Mouse (Mus musculus): ENCODE measurements around the gene H2al2a. TPM values are rescaled to one million over a fixed set of nuclear protein-coding genes. Genes with fewer than 3 reads are reported as not detected.

The H2al2a gene
- polyA plus RNA-seq, 1 experiment: not detected

GRCm38 (mm10) chr2:18025116-18025515 lies 28.4 kb upstream of the H2al2a start:
- Histone ChIP-seq H3K4me3 (replicated peaks; ENCODE audit: control insufficient read depth, low read depth, low read length) (no peak overlapping the region), H3K27ac (ENCODE audit: control insufficient read depth, insufficient read depth, low read depth, low read length, poor library complexity) (no peak overlapping the region), H3K4me1 (ENCODE audit: control insufficient read depth, insufficient read depth, low read length) (peaks cover 2% of the 10 kb centered on the region; the same call in 1 of the 2 replicates)
- WGBS: 60% methylated on average over 5 of the region's 5 CpGs
- TF ChIP-seq POLR2A (IDR thresholded peaks at IDR 0.05; ENCODE audit: borderline replicate concordance, control insufficient read depth, low read depth, low read length): no peak
- TF ChIP-seq CTCF (IDR thresholded peaks at IDR 0.05; ENCODE audit: control insufficient read depth, insufficient read depth, low read length): no peak

DNA sequence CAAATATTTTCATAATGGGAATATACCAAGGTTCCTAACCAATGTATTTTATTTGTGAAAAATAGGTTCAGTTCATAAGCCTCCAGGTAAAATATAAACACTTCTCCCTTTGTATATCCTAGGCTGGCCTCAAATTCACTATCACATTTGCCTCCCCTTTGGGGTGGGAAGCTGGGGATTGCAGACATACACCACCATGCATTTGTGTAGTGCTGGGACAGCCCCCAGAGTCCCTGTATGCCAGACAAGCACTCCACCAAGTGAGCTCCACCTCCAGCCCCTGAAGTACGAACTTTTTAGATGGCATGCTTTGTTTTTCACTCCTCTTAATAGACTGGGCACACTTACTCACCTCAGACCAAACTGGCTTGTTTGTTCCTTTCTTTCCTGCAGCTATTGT lies 26.1 kb upstream of the H2al2a start:
- Histone ChIP-seq H3K4me1 (ENCODE audit: control insufficient read depth, insufficient read depth, low read length) (peaks cover 2% of the 10 kb centered on the region; the same call in 1 of the 2 replicates), H3K4me3 (replicated peaks; ENCODE audit: control insufficient read depth, low read depth, low read length) (no peak overlapping the region), H3K27ac (ENCODE audit: control insufficient read depth, insufficient read depth, low read depth, low read length, poor library complexity) (no peak overlapping the region)
- no peak for TF ChIP-seq POLR2A (IDR thresholded peaks at IDR 0.05; ENCODE audit: borderline replicate concordance, control insufficient read depth, low read depth, low read length)
- TF ChIP-seq CTCF (IDR thresholded peaks at IDR 0.05; ENCODE audit: control insufficient read depth, insufficient read depth, low read length): no peak
- WGBS: 63% methylated on average over 1 of the region's 1 CpGs

- Histone ChIP-seq H3K27ac (ENCODE audit: control insufficient read depth, insufficient read depth, low read depth, low read length, poor library complexity) (no peak overlapping the region), H3K4me3 (replicated peaks; ENCODE audit: control insufficient read depth, low read depth, low read length) (no peak overlapping the region), H3K4me1 (ENCODE audit: control insufficient read depth, insufficient read depth, low read length) (no peaks in the 10 kb centered on the region)
- 60% methylated on average over 1 of the region's 1 CpGs for WGBS
- TF ChIP-seq CTCF (IDR thresholded peaks at IDR 0.05; ENCODE audit: control insufficient read depth, insufficient read depth, low read length) (no peak), POLR2A (IDR thresholded peaks at IDR 0.05; ENCODE audit: borderline replicate concordance, control insufficient read depth, low read depth, low read length) (no peak)
Measured at GRCm38 (mm10) chr2:18019122-18019521, 22.4 kb upstream of the H2al2a start.

- TF ChIP-seq CTCF (IDR thresholded peaks at IDR 0.05; ENCODE audit: control insufficient read depth, insufficient read depth, low read length): no peak
- TF ChIP-seq POLR2A (IDR thresholded peaks at IDR 0.05; ENCODE audit: borderline replicate concordance, control insufficient read depth, low read depth, low read length): no peak
- 82% methylated on average over 6 of the region's 6 CpGs for WGBS
Measured at GRCm38 (mm10) chr2:18017321-18017720, 20.6 kb upstream of the H2al2a start.

DNA sequence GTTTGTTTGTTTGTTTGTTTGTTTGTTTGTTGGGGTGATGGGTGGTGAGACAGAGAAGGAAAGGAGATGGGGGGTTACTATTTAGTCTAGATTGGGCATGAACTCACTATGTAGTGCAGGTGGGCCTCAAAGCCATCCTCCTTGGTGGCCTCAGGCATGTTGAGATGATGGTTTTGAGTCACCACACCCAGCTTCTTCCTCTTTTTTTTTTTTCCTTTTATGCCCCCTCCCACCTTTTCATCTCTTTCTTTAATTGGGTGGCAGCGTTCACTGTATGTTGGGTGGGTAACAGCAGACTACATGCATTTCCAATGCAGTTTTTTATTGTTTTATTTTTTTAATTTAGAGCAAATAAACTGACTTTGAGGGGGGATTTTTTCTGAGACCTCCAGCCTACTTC lies 19.9 kb upstream of the H2al2a start:
- TF ChIP-seq CTCF (IDR thresholded peaks at IDR 0.05; ENCODE audit: control insufficient read depth, insufficient read depth, low read length) (no peak), POLR2A (IDR thresholded peaks at IDR 0.05; ENCODE audit: borderline replicate concordance, control insufficient read depth, low read depth, low read length) (no peak)
- no peak overlapping the region for H3K27ac ChIP-seq (ENCODE audit: control insufficient read depth, insufficient read depth, low read depth, low read length, poor library complexity)
- no peak overlapping the region for H3K4me3 ChIP-seq (replicated peaks; ENCODE audit: control insufficient read depth, low read depth, low read length)
- 84% methylated on average over 1 of the region's 1 CpGs for WGBS
- no peaks in the 10 kb centered on the region for H3K4me1 ChIP-seq (ENCODE audit: control insufficient read depth, insufficient read depth, low read length)

More at GRCm38 (mm10) chr2:18017321-18017720, 20.6 kb upstream of the H2al2a start:
- H3K4me3 ChIP-seq (replicated peaks; ENCODE audit: control insufficient read depth, low read depth, low read length): no peak overlapping the region
- no peaks in the 10 kb centered on the region for H3K4me1 ChIP-seq (ENCODE audit: control insufficient read depth, insufficient read depth, low read length)
- H3K27ac ChIP-seq (ENCODE audit: control insufficient read depth, insufficient read depth, low read depth, low read length, poor library complexity): no peak overlapping the region

- Histone ChIP-seq H3K27ac (ENCODE audit: control insufficient read depth, insufficient read depth, low read depth, low read length, poor library complexity) (no peak overlapping the region), H3K4me1 (ENCODE audit: control insufficient read depth, insufficient read depth, low read length) (no peaks in the 10 kb centered on the region), H3K4me3 (replicated peaks; ENCODE audit: control insufficient read depth, low read depth, low read length) (no peak overlapping the region)
- 56% methylated on average over 3 of the region's 3 CpGs for WGBS
- TF ChIP-seq POLR2A (IDR thresholded peaks at IDR 0.05; ENCODE audit: borderline replicate concordance, control insufficient read depth, low read depth, low read length) (no peak), CTCF (IDR thresholded peaks at IDR 0.05; ENCODE audit: control insufficient read depth, insufficient read depth, low read length) (no peak)
Measured at GRCm38 (mm10) chr2:18015581-18015980, 18.8 kb upstream of the H2al2a start.

GRCm38 (mm10) chr2:18012866-18013265 lies 16.1 kb upstream of the H2al2a start:
- TF ChIP-seq POLR2A (IDR thresholded peaks at IDR 0.05; ENCODE audit: borderline replicate concordance, control insufficient read depth, low read depth, low read length) (no peak), CTCF (IDR thresholded peaks at IDR 0.05; ENCODE audit: control insufficient read depth, insufficient read depth, low read length) (no peak)
- H3K4me1 ChIP-seq (ENCODE audit: control insufficient read depth, insufficient read depth, low read length): no peaks in the 10 kb centered on the region
- no peak overlapping the region for H3K4me3 ChIP-seq (replicated peaks; ENCODE audit: control insufficient read depth, low read depth, low read length)
- H3K27ac ChIP-seq (ENCODE audit: control insufficient read depth, insufficient read depth, low read depth, low read length, poor library complexity): no peak overlapping the region
- 80% methylated on average over 3 of the region's 3 CpGs for WGBS

GRCm38 (mm10) chr2:18011226-18011625 lies 14.5 kb upstream of the H2al2a start:
- Histone ChIP-seq H3K4me1 (ENCODE audit: control insufficient read depth, insufficient read depth, low read length) (no peaks in the 10 kb centered on the region), H3K4me3 (replicated peaks; ENCODE audit: control insufficient read depth, low read depth, low read length) (no peak overlapping the region), H3K27ac (ENCODE audit: control insufficient read depth, insufficient read depth, low read depth, low read length, poor library complexity) (no peak overlapping the region)
- TF ChIP-seq CTCF (IDR thresholded peaks at IDR 0.05; ENCODE audit: control insufficient read depth, insufficient read depth, low read length) (no peak), POLR2A (IDR thresholded peaks at IDR 0.05; ENCODE audit: borderline replicate concordance, control insufficient read depth, low read depth, low read length) (no peak)
- 84% methylated on average over 6 of the region's 6 CpGs for WGBS

GRCm38 (mm10) chr2:18005137-18005536 lies 8.4 kb upstream of the H2al2a start:
- no peak for TF ChIP-seq POLR2A (IDR thresholded peaks at IDR 0.05; ENCODE audit: borderline replicate concordance, control insufficient read depth, low read depth, low read length)
- TF ChIP-seq CTCF (IDR thresholded peaks at IDR 0.05; ENCODE audit: control insufficient read depth, insufficient read depth, low read length): no peak
- H3K4me3 ChIP-seq (replicated peaks; ENCODE audit: control insufficient read depth, low read depth, low read length): no peak overlapping the region
- H3K27ac ChIP-seq (ENCODE audit: control insufficient read depth, insufficient read depth, low read depth, low read length, poor library complexity): no peak overlapping the region
- 74% methylated on average over 8 of the region's 8 CpGs for WGBS
- no peaks in the 10 kb centered on the region for H3K4me1 ChIP-seq (ENCODE audit: control insufficient read depth, insufficient read depth, low read length)
